Mouse (Mus musculus) G1E (cell line): Measurements from ENCODE around the gene Mpeg1. TPM values are rescaled to one million over a fixed set of nuclear protein-coding genes. Genes with fewer than 3 reads are reported as not detected.

ENCODE experiments used
- ATAC-seq: 2 replicates; pipeline ENCODE4 v1.8.0; 2016; ENCODE audit warnings: mild to moderate bottlenecking; ENCODE audit not compliant: insufficient number of reproducible peaks, poor library complexity, low FRiP score, severe bottlenecking; ENCODE audit errors: extremely low read depth
- DNase-seq: peaks from one replicate; pipeline ENCODE4 v3.0.0; 2012; ENCODE audit warnings: low spot score
- H3K27me3 ChIP-seq: 2 replicates; pipeline ENCODE4 v1.6.1; 2012; ENCODE audit warnings: mild to moderate bottlenecking, low read length, inconsistent platforms; ENCODE audit not compliant: insufficient read depth
- H3K36me3 ChIP-seq: replicated peaks from 2 replicates; pipeline ENCODE3; 2012; ENCODE audit warnings: mild to moderate bottlenecking, inconsistent platforms
- H3K4me1 ChIP-seq: 2 replicates; pipeline ENCODE4 v1.6.1; 2012; ENCODE audit warnings: low read depth, low read length, inconsistent platforms, mixed read lengths; ENCODE audit not compliant: insufficient read depth
- H3K4me3 ChIP-seq: 2 replicates; pipeline ENCODE4 v1.5.1; 2012; ENCODE audit warnings: low read depth, mild to moderate bottlenecking, inconsistent platforms, low read length, moderate library complexity, mixed read lengths
- H3K9me3 ChIP-seq: replicated peaks from 2 replicates; pipeline ENCODE4 v1.6.1; 2012; ENCODE audit warnings: inconsistent platforms
- CTCF ChIP-seq: IDR thresholded peaks from 2 replicates; pipeline ENCODE4 v1.5.1; 2012; ENCODE audit warnings: low read depth, low read length, inconsistent platforms, mixed read lengths
- GATA1 ChIP-seq: IDR thresholded peaks from 2 replicates; pipeline ENCODE4 v1.6.1; 2012; ENCODE audit warnings: borderline replicate concordance, low read length, inconsistent platforms, mixed read lengths
- GATA2 ChIP-seq: IDR thresholded peaks from 2 replicates; pipeline ENCODE4 v1.6.1; 2012; ENCODE audit warnings: low read depth, low read length, inconsistent platforms, borderline replicate concordance
- POLR2AphosphoS5 ChIP-seq: IDR thresholded peaks from 2 replicates; pipeline ENCODE4 v1.6.1; 2012; ENCODE audit warnings: low read depth, low read length, inconsistent platforms; ENCODE audit not compliant: insufficient replicate concordance
- TAL1 ChIP-seq: conservative IDR thresholded peaks from 2 replicates; pipeline ENCODE4 v1.6.1; 2012; ENCODE audit warnings: low read depth, low read length, inconsistent platforms, mixed read lengths
- polyA plus RNA-seq: library from polyadenylated mRNA; stranded (reverse); fragments of >175 nt; gene quantifications from 2 replicates; pipeline ENCODE4 v1.2.3, GENCODE M21; 2012
- total RNA-seq, 2 experiments: library from RNA; stranded (forward) in 1 of 2; stranded (reverse) in 1 of 2; fragments of 200-1000 nt in 1 of 2; fragments of >200 nt in 1 of 2; fragmentation: Nextera tagmentation in 1 of 2; gene quantifications; 2 replicates each; pipeline ENCODE4 v1.2.3; 2014 to 2017

Mpeg1 gene
- total RNA-seq (2014; fragmentation: Nextera tagmentation) (not detected in 2 replicates), total RNA-seq (2017) (0.06 and 0.22 TPM in 2 replicates), polyA plus RNA-seq (not detected in 2 replicates)

DNA sequence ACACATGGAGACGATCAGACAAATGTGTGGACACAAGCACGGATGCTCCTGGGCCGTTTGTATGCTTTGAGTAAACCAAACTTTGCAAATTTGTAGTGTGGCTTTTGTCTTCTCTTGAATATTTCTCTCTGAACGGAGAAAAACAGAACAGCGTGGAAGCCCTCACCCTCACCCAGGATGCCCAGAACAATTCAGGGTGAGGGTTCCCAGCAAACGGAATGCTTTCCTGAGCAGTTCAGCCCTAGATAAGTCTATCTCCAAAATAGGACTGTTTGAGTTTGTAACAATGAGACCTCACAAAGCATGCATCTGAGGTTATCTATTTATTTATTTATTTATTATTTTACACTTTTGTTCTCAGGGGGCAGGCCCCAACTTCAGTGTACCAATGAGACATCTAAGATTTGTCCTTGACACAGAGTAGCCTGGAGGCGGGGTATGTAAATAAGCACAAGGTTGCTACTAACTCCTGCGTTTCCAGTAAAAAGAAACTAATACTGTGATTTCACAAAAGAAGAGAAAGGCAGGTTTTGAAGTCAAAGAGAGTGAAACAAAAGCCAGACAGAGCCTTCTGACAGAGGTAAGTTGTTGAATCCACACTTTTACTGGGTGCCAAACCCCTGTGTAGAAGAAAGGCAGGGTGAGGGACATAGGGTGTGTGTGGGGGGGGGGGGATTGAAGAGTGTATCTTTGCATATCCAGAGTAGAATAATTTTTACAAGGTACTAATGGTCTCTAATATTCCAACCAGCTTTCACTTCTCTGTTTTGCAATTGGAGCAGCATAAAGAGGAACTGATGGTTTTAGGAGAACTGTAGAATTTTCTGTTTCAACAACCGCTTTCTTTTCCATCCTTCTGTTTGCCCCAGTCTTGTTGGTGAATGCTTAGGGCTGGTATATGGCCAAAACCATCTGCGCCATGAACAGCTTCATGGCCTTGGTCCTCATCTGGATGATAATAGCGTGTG lies at the start of gene Mpeg1:
Gene Mpeg1, plus strand, starts transcription at position 498 of the 968 bp plus-strand sequence.
- H3K27me3 ChIP-seq, result no peaks in the 10 kb centered on the region
- no peak for ATAC-seq
- TF ChIP-seq TAL1, result no peak
- TF ChIP-seq GATA2, result no peak
- no peak for TF ChIP-seq CTCF
- no peak for TF ChIP-seq POLR2AphosphoS5
- TF ChIP-seq GATA1, result no peak
- no peak within 1 kb of the TSS for H3K4me3 ChIP-seq
- H3K9me3 ChIP-seq, result no peaks in the 10 kb centered on the region
- no peaks in the 10 kb centered on the region for H3K4me1 ChIP-seq
- no peak for DNase-seq
- no peaks in the 10 kb centered on the region for H3K36me3 ChIP-seq

DNA sequence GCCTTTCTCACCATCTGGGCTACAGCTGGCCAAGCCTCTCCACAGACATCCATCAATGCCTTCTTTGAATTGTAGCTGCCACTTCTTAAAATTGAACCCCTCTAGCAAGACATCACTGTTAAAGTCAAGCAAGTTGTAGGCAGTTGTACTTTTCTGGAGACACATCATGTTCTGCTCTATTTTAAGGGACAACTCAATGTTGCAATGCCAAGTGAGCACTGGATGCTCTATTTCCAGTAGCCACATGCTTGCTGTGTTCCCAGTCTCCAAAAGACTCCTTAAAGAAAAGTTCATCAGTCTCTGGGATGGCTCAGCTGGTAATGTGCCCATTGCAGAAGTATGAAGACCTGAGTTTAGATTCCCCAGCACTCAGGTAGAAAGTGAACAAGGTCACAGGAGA lies 46.8 kb upstream of the Mpeg1 start:
- TF ChIP-seq CTCF, result no peak
- no peak for TF ChIP-seq POLR2AphosphoS5
- no peak for TF ChIP-seq GATA1
- no peak for TF ChIP-seq TAL1
- TF ChIP-seq GATA2, result no peak
- DNase-seq (no peak), ATAC-seq (no peak)
- H3K9me3 ChIP-seq, result no peaks in the 10 kb centered on the region
- no peaks in the 10 kb centered on the region for H3K27me3 ChIP-seq
- H3K4me1 ChIP-seq, result no peaks in the 10 kb centered on the region
- H3K4me3 ChIP-seq, result no peak overlapping the region
- H3K36me3 ChIP-seq, result no peaks in the 10 kb centered on the region

GRCm38 (mm10) chr19:12417361-12417760 lies 43.2 kb upstream of the Mpeg1 start, which contains the start of gene Olfr1441:
TSS of gene Olfr1441 (plus strand) at chr19:12417433.
- DNase-seq (no peak), ATAC-seq (no peak)
- H3K4me1 ChIP-seq, result no peaks in the 10 kb centered on the region
- no peak within 1 kb of the TSS for H3K4me3 ChIP-seq
- H3K27me3 ChIP-seq, result no peaks in the 10 kb centered on the region
- TF ChIP-seq GATA2 (no peak), POLR2AphosphoS5 (no peak), CTCF (no peak)
- H3K9me3 ChIP-seq, result no peaks in the 10 kb centered on the region
- no peaks in the 10 kb centered on the region for H3K36me3 ChIP-seq

- TF ChIP-seq TAL1 (no peak), GATA2 (no peak), CTCF (no peak), POLR2AphosphoS5 (no peak), GATA1 (no peak)
- no peak overlapping the region for H3K4me3 ChIP-seq
- no peaks in the 10 kb centered on the region for H3K9me3 ChIP-seq
- H3K27me3 ChIP-seq, result no peaks in the 10 kb centered on the region
- ATAC-seq, result no peak
- no peak for DNase-seq
- H3K4me1 ChIP-seq, result no peaks in the 10 kb centered on the region
- H3K36me3 ChIP-seq, result no peaks in the 10 kb centered on the region
Observed at GRCm38 (mm10) chr19:12418312-12418711, 42.3 kb upstream of the Mpeg1 start.

- H3K4me1 ChIP-seq, result no peaks in the 10 kb centered on the region
- H3K9me3 ChIP-seq, result no peaks in the 10 kb centered on the region
- TF ChIP-seq POLR2AphosphoS5 (no peak), GATA2 (no peak), CTCF (no peak)
- no peaks in the 10 kb centered on the region for H3K36me3 ChIP-seq
- ATAC-seq, result no peak
- no peak for DNase-seq
- H3K27me3 ChIP-seq, result no peaks in the 10 kb centered on the region
- no peak overlapping the region for H3K4me3 ChIP-seq
Observed at GRCm38 (mm10) chr19:12420555-12420954, 40.0 kb upstream of the Mpeg1 start.

- no peak for TF ChIP-seq CTCF
- no peak for TF ChIP-seq GATA1
- TF ChIP-seq TAL1, result no peak
- TF ChIP-seq GATA2, result no peak
- no peak for TF ChIP-seq POLR2AphosphoS5
- Histone ChIP-seq H3K4me1 (no peaks in the 10 kb centered on the region), H3K4me3 (no peak overlapping the region), H3K9me3 (no peaks in the 10 kb centered on the region), H3K36me3 (no peaks in the 10 kb centered on the region), H3K27me3 (no peaks in the 10 kb centered on the region)
- ATAC-seq, result no peak
- no peak for DNase-seq
Observed at GRCm38 (mm10) chr19:12421680-12422079, 38.9 kb upstream of the Mpeg1 start.
